Mouse (Mus musculus): Measurements from ENCODE around the gene Flot1.

DNA sequence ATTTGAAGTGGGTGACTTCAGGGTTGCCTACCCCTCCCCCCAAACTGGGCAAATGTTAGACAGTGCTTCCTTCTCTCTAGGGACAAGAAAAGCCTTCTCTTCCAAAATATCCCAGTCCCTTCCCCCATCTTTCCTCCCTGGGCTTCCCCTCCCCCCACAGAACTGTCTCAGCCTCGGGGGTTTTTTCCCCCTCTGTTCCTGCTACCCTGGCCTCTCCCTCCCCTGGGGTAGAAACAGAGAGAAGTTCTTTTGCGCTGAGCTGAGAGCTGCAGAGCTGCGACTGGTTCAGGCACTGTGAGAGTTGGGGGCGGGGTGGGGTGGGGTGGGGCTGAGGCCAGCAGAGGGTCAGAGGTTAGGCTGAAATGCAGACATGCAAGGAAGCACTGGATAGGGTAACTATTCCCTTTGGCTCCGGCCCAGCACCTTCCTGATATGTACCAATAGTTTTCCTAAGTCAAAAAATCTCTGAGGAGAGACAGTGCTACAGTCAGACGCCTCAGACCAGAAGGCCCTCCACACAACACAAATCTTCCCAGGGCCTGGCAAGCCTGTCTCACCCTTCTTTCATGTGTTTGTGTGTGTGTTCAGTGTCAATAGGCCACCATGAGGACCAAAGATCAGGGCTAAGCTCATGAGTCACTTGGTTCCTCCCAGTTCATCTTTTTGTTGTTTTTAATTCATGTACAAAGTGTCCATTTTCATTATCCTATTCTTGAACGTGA is 46.5 kb downstream of the Flot1 start:
- TF ChIP-seq CTCF (conservative IDR thresholded peaks at IDR 0.05; ENCODE audit: low read length) (no peak), POU5F1 (IDR thresholded peaks at IDR 0.05; ENCODE audit: borderline replicate concordance, low read length) (no peak)

Measured in E14TG2a.4 (cell line).